Mouse (Mus musculus): Measurements from ENCODE around the gene Vat1l. TPM values are rescaled to one million over a fixed set of nuclear protein-coding genes. Genes with fewer than 3 reads are reported as not detected.
A peak's percentile ranks its signal among the peaks of the same experiment; 100 is the strongest.

Vat1l gene
- polyA plus RNA-seq, 1 experiment: not detected

GRCm38 (mm10) chr8:114274558-114274957 is 69.1 kb downstream of the Vat1l start:
- no peak overlapping the region for H3K27ac ChIP-seq (ENCODE audit: insufficient read depth, low read depth, low read length)
- H3K4me3 ChIP-seq (ENCODE audit: insufficient read depth, low read depth, low read length): no peak overlapping the region
- H3K4me1 ChIP-seq (ENCODE audit: control insufficient read depth, insufficient read depth, low read length): peaks cover 4% of the 10 kb centered on the region; the same call in 1 of the 2 replicates
- no peak for TF ChIP-seq POLR2A (IDR thresholded peaks at IDR 0.05; ENCODE audit: insufficient read depth, low read depth, low read length)
- no peak for TF ChIP-seq CTCF (IDR thresholded peaks at IDR 0.05; ENCODE audit: insufficient read depth, low read depth, low read length)
- WGBS: 46% methylated on average over 8 of the region's 8 CpGs

GRCm38 (mm10) chr8:114281101-114281500 is 75.7 kb downstream of the Vat1l start:
- TF ChIP-seq CTCF (IDR thresholded peaks at IDR 0.05; ENCODE audit: insufficient read depth, low read depth, low read length) (no peak), POLR2A (IDR thresholded peaks at IDR 0.05; ENCODE audit: insufficient read depth, low read depth, low read length) (no peak)
- H3K4me3 ChIP-seq (ENCODE audit: insufficient read depth, low read depth, low read length): no peak overlapping the region
- no peaks in the 10 kb centered on the region for H3K4me1 ChIP-seq (ENCODE audit: control insufficient read depth, insufficient read depth, low read length)
- WGBS: 93% methylated on average over 1 of the region's 1 CpGs
- H3K27ac ChIP-seq (ENCODE audit: insufficient read depth, low read depth, low read length): no peak overlapping the region

GRCm38 (mm10) chr8:114294889-114295748 is 89.7 kb downstream of the Vat1l start:
- TF ChIP-seq POLR2A (IDR thresholded peaks at IDR 0.05; ENCODE audit: insufficient read depth, low read depth, low read length) (no peak), CTCF (IDR thresholded peaks at IDR 0.05; ENCODE audit: insufficient read depth, low read depth, low read length) (no peak)
- Histone ChIP-seq H3K4me1 (ENCODE audit: control insufficient read depth, insufficient read depth, low read length) (peaks cover 11% of the 10 kb centered on the region), H3K4me3 (ENCODE audit: insufficient read depth, low read depth, low read length) (no peak overlapping the region), H3K27ac (ENCODE audit: insufficient read depth, low read depth, low read length) (peak overlapping the region; percentile 71; the same call in 1 of the 2 replicates)
- WGBS: 20% methylated on average over 11 of the region's 11 CpGs

GRCm38 (mm10) chr8:114295749-114296067 is 90.3 kb downstream of the Vat1l start:
- TF ChIP-seq POLR2A (IDR thresholded peaks at IDR 0.05; ENCODE audit: insufficient read depth, low read depth, low read length): no peak
- no peak for TF ChIP-seq CTCF (IDR thresholded peaks at IDR 0.05; ENCODE audit: insufficient read depth, low read depth, low read length)
- peaks cover 11% of the 10 kb centered on the region for H3K4me1 ChIP-seq (ENCODE audit: control insufficient read depth, insufficient read depth, low read length)
- H3K4me3 ChIP-seq (ENCODE audit: insufficient read depth, low read depth, low read length): no peak overlapping the region
- H3K27ac ChIP-seq (ENCODE audit: insufficient read depth, low read depth, low read length): peak overlapping the region; percentile 71
- 47% methylated on average over 3 of the region's 3 CpGs for WGBS

GRCm38 (mm10) chr8:114298253-114298652 is 92.8 kb downstream of the Vat1l start:
- H3K4me3 ChIP-seq (ENCODE audit: insufficient read depth, low read depth, low read length): no peak overlapping the region
- TF ChIP-seq CTCF (IDR thresholded peaks at IDR 0.05; ENCODE audit: insufficient read depth, low read depth, low read length): no peak
- TF ChIP-seq POLR2A (IDR thresholded peaks at IDR 0.05; ENCODE audit: insufficient read depth, low read depth, low read length): no peak
- WGBS: 61% methylated on average over 2 of the region's 2 CpGs

GRCm38 (mm10) chr8:114300072-114300471 is 94.7 kb downstream of the Vat1l start:
- 71% methylated on average over 7 of the region's 7 CpGs for WGBS
- TF ChIP-seq CTCF (IDR thresholded peaks at IDR 0.05; ENCODE audit: insufficient read depth, low read depth, low read length) (no peak), POLR2A (IDR thresholded peaks at IDR 0.05; ENCODE audit: insufficient read depth, low read depth, low read length) (no peak)
- Histone ChIP-seq H3K4me1 (ENCODE audit: control insufficient read depth, insufficient read depth, low read length) (peaks cover 7% of the 10 kb centered on the region), H3K4me3 (ENCODE audit: insufficient read depth, low read depth, low read length) (no peak overlapping the region), H3K27ac (ENCODE audit: insufficient read depth, low read depth, low read length) (no peak overlapping the region)

More at GRCm38 (mm10) chr8:114298253-114298652, 92.8 kb downstream of the Vat1l start:
- Histone ChIP-seq H3K27ac (ENCODE audit: insufficient read depth, low read depth, low read length) (no peak overlapping the region), H3K4me1 (ENCODE audit: control insufficient read depth, insufficient read depth, low read length) (peaks cover 11% of the 10 kb centered on the region)

GRCm38 (mm10) chr8:114306296-114306695 is 100.9 kb downstream of the Vat1l start:
- 61% methylated on average over 5 of the region's 5 CpGs for WGBS
- Histone ChIP-seq H3K4me1 (ENCODE audit: control insufficient read depth, insufficient read depth, low read length) (no peaks in the 10 kb centered on the region), H3K27ac (ENCODE audit: insufficient read depth, low read depth, low read length) (no peak overlapping the region), H3K4me3 (ENCODE audit: insufficient read depth, low read depth, low read length) (no peak overlapping the region)
- TF ChIP-seq POLR2A (IDR thresholded peaks at IDR 0.05; ENCODE audit: insufficient read depth, low read depth, low read length) (no peak), CTCF (IDR thresholded peaks at IDR 0.05; ENCODE audit: insufficient read depth, low read depth, low read length) (no peak)

- TF ChIP-seq POLR2A (IDR thresholded peaks at IDR 0.05; ENCODE audit: insufficient read depth, low read depth, low read length) (no peak), CTCF (IDR thresholded peaks at IDR 0.05; ENCODE audit: insufficient read depth, low read depth, low read length) (no peak)
- Histone ChIP-seq H3K27ac (ENCODE audit: insufficient read depth, low read depth, low read length) (no peak overlapping the region), H3K4me1 (ENCODE audit: control insufficient read depth, insufficient read depth, low read length) (no peaks in the 10 kb centered on the region), H3K4me3 (ENCODE audit: insufficient read depth, low read depth, low read length) (no peak overlapping the region)
- WGBS: 71% methylated on average over 5 of the region's 5 CpGs
Measured at GRCm38 (mm10) chr8:114314669-114315325, 109.4 kb downstream of the Vat1l start.

- H3K27ac ChIP-seq (ENCODE audit: insufficient read depth, low read depth, low read length): no peak overlapping the region
- 56% methylated on average over 4 of the region's 4 CpGs for WGBS
- H3K4me1 ChIP-seq (ENCODE audit: control insufficient read depth, insufficient read depth, low read length): no peaks in the 10 kb centered on the region
- no peak overlapping the region for H3K4me3 ChIP-seq (ENCODE audit: insufficient read depth, low read depth, low read length)
- TF ChIP-seq CTCF (IDR thresholded peaks at IDR 0.05; ENCODE audit: insufficient read depth, low read depth, low read length) (no peak), POLR2A (IDR thresholded peaks at IDR 0.05; ENCODE audit: insufficient read depth, low read depth, low read length) (no peak)
Measured at GRCm38 (mm10) chr8:114318161-114318560, 112.7 kb downstream of the Vat1l start.

Measured in olfactory bulb, adult 2 months (tissue).